Mouse (Mus musculus) lung, embryonic 16.5 days (tissue): ENCODE data around the gene Vmn1r33. TPM values are rescaled to one million over a fixed set of nuclear protein-coding genes. Genes with fewer than 3 reads are reported as not detected.
"Not testable (repeated sequence)": the region's sequence is repeated elsewhere in the genome, so short reads cannot be mapped to it uniquely, and the experiment has no call there.

ENCODE experiments used
- ATAC-seq: fragments of 200-750 bp; cut with Nextera tagmentation; 2 replicates; pipeline ENCODE4 v1.8.0; 2017; ENCODE audit warnings: low read depth, mild to moderate bottlenecking, moderate library complexity
- H3K27ac ChIP-seq: fragments of 300-500 bp; sonication (generic); 2 replicates; pipeline ENCODE4 v1.5.1; 2014; ENCODE audit warnings: mild to moderate bottlenecking, control low read depth, low read length
- H3K27me3 ChIP-seq: fragments of 300-500 bp; sonication (generic); 2 replicates; pipeline ENCODE4 v1.6.1; 2014; ENCODE audit warnings: low read depth, low read length, mixed read lengths; ENCODE audit not compliant: control insufficient read depth, insufficient read depth
- H3K36me3 ChIP-seq: fragments of 300-500 bp; sonication (generic); 2 replicates; pipeline ENCODE4 v1.6.1; 2014; ENCODE audit warnings: low read length; ENCODE audit not compliant: control insufficient read depth, insufficient read depth
- H3K4me1 ChIP-seq: fragments of 300-500 bp; sonication (generic); replicated peaks from 2 replicates; pipeline ENCODE4 v1.6.1; 2014; ENCODE audit warnings: low read length, mixed read lengths; ENCODE audit not compliant: control insufficient read depth, insufficient read depth
- H3K4me2 ChIP-seq: fragments of 300-500 bp; sonication (generic); 2 replicates; pipeline ENCODE4 v1.6.1; 2014; ENCODE audit warnings: low read depth, low read length, control low read depth
- H3K4me3 ChIP-seq: fragments of 300-500 bp; sonication (generic); 2 replicates; pipeline ENCODE4 v1.5.1; 2014; ENCODE audit warnings: mild to moderate bottlenecking, low read length, control low read depth
- H3K9ac ChIP-seq: fragments of 300-500 bp; sonication (generic); 2 replicates; pipeline ENCODE4 v1.6.1; 2014; ENCODE audit warnings: low read length, control low read depth
- H3K9me3 ChIP-seq: fragments of 300-500 bp; sonication (generic); 2 replicates; pipeline ENCODE4 v1.6.1; 2016; ENCODE audit warnings: low read length; ENCODE audit not compliant: control insufficient read depth
- WGBS: fragments of 180-500 bp; shearing (Covaris S2); extraction: QIAGEN DNeasy Blood & Tissue Kit; methylation state at CpG from one replicate; pipeline ENCODE4 v1.1.7; 2014; 5-methylcytosine and 5-hydroxymethylcytosine counted together
- polyA plus RNA-seq: library from polyadenylated mRNA; unstranded; fragments of >200 nt; fragmentation: Nextera tagmentation; extraction: Ambion mirVana; gene quantifications from 2 replicates; pipeline ENCODE4 v1.2.1, GENCODE M21; 2015

The Vmn1r33 gene
- not detected in 2 replicates for polyA plus RNA-seq

- H3K27me3 ChIP-seq, ATAC-seq, H3K27ac ChIP-seq, H3K9me3 ChIP-seq, H3K36me3 ChIP-seq, H3K9ac ChIP-seq, H3K4me1 ChIP-seq, H3K4me3 ChIP-seq, H3K4me2 ChIP-seq: not testable (repeated sequence)
These were observed at the start of gene Vmn1r33 for GRCm38 (mm10) chr6:66618182-66618581. Vmn1r33 (minus strand) TSS chr6:66618282.

DNA sequence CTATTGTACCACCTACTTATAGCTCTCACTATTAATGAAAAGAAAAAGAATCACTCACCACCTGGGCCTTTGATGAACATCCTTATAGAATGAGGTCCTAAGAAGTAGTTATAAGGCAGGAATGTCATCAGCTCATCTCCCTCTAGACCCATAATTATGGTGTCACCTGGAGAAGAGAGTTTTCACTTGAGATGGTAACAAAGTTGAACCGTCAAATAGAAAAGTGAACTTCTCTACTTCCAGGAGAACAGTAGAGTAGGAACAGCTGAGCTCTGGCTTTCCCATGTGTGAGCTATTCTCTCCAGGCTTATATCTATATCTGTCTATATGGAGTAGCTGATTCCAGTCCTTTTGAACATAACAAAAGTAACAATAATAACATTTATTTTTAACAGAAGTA, 25.7 kb upstream of the Vmn1r33 start, which contains the start of gene Vmn1r34:
TSS of gene Vmn1r34 (minus strand) at position 101 of the 400 bp plus-strand sequence.
- Histone ChIP-seq H3K4me1 (no peaks in the 10 kb centered on the region), H3K9me3 (no peaks in the 10 kb centered on the region), H3K27ac (no peak within 1 kb of the TSS), H3K9ac (no peak within 1 kb of the TSS), H3K36me3 (no peaks in the 10 kb centered on the region), H3K27me3 (no peaks in the 10 kb centered on the region), H3K4me3 (no peak within 1 kb of the TSS), H3K4me2 (no peak within 1 kb of the TSS)
- 78% methylated on average over 1 of the region's 1 CpGs for WGBS
- ATAC-seq, result no peak

DNA sequence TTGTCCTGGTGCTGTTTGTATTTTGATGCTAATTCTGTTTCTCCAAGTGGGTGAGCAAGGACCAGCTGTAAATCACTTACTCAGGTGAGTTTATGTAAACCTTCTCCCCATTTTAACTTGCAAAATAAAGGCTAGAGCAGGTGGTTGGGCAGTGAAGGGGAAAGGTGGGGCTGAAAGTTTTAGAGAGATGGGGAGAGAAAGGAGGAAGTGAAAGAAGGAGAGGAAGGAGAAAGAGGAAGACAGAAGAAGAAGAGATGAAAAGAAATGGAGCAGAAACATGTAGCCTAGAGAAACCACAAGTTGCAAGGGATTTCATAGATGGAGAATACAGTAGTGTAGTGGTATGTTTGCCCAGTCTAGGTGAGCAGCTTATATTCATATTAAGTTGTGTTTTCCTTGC, 22.3 kb downstream of the Vmn1r33 start:
- H3K9ac ChIP-seq, result no peak overlapping the region
- no peaks in the 10 kb centered on the region for H3K27me3 ChIP-seq
- H3K27ac ChIP-seq, result no peak overlapping the region
- H3K4me3 ChIP-seq, result no peak overlapping the region
- no peak overlapping the region for H3K4me2 ChIP-seq
- ATAC-seq, result no peak
- H3K36me3 ChIP-seq, result no peaks in the 10 kb centered on the region
- no peaks in the 10 kb centered on the region for H3K4me1 ChIP-seq
- no peaks in the 10 kb centered on the region for H3K9me3 ChIP-seq

Other genes with a start within 250 kb of the Vmn1r33 start
- gene Mad2l1, start 82.9 kb downstream of the Vmn1r33 start, polyA plus RNA-seq, result 114 and 125 TPM in 2 replicates
- not detected in 2 replicates for gene Vmn1r32, start 58.2 kb downstream of the Vmn1r33 start, polyA plus RNA-seq
- gene Vmn1r34, start 25.6 kb upstream of the Vmn1r33 start, polyA plus RNA-seq, result not detected in 2 replicates
- not detected in 2 replicates for gene Vmn1r35, start 67.6 kb upstream of the Vmn1r33 start, polyA plus RNA-seq
- gene Vmn1r36, start 100.9 kb upstream of the Vmn1r33 start, polyA plus RNA-seq, result not detected in 2 replicates
- gene Vmn1r37, start 111.1 kb upstream of the Vmn1r33 start, polyA plus RNA-seq, result not detected in 2 replicates
- gene Vmn1r38, start 164.3 kb upstream of the Vmn1r33 start, polyA plus RNA-seq, result not detected in 2 replicates
- not detected in 2 replicates for gene Vmn1r39, start 192.3 kb upstream of the Vmn1r33 start, polyA plus RNA-seq